ENCODE assay signal across 12 mouse cellular contexts in the genomic region with DNA sequence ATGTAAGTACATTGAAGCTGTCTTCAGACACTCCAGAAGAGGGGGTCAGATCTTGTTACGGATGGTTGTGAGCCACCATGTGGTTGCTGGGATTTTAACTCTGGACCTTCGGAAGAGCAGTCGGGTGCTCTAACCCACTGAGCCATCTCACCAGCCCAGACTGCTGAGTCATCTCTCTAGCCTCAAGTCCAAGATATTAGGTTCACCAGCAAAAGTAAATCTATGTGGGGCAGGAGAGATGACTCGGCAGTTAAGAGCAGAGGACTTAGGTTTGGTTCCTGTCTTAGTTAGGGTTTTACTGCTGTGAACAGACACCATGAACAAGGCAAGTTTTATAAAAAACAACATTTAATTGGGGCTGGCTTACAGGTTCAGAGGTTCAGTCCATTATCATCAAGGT. TPM values are rescaled to one million over a fixed set of nuclear protein-coding genes. Genes with fewer than 3 reads are reported as not detected.
"Had no signal": no experiment of that assay in that cellular context is flagged by ENCODE, and none has a peak within 500 bp of the region (broad histone marks: within the 10 kb centered on the region; RNA-seq: fewer than 3 reads in every experiment).

No protein-coding gene starts in this region.

RNA-seq across cellular contexts. Expression of gene Art2b, which starts 36.5 kb away (rescaled TPM):
- polyA plus RNA-seq: lung, embryonic 15.5 days; lung, postnatal 0 days; midbrain, embryonic 10.5 days; midbrain, embryonic 12.5 days; midbrain, embryonic 14.5 days; midbrain, embryonic 16.5 days; myocyte; neural tube, embryonic 11.5 days; neural tube, embryonic 13.5 days; neural tube, embryonic 15.5 days; stomach, embryonic 14.5 days; stomach, embryonic 16.5 days had no signal
